Mouse (Mus musculus) cortical plate, adult 2 months (tissue): ENCODE results near the gene Olfr119.

ENCODE experiments used
- CTCF ChIP-seq: fragments of 200-500 bp; IDR thresholded peaks from 2 replicates; pipeline ENCODE4 v1.5.1; 2011; ENCODE audit warnings: mild to moderate bottlenecking, control low read depth, low read length; ENCODE audit not compliant: insufficient read depth; ENCODE audit errors: extremely low read depth
- POLR2A ChIP-seq: fragments of 200-500 bp; IDR thresholded peaks from 2 replicates; pipeline ENCODE4 v1.6.1; 2011; ENCODE audit warnings: mild to moderate bottlenecking, low read length, control low read depth; ENCODE audit not compliant: insufficient read depth; ENCODE audit errors: extremely low read depth

GRCm38 (mm10) chr17:37738070-37738469, 41.7 kb downstream of the Olfr119 start:
- no peak for TF ChIP-seq CTCF
- no peak for TF ChIP-seq POLR2A
